Mouse (Mus musculus): Measurements from ENCODE around the gene Mdm1. TPM values are rescaled to one million over a fixed set of nuclear protein-coding genes. Genes with fewer than 3 reads are reported as not detected.
A peak's percentile ranks its signal among the peaks of the same experiment; 100 is the strongest.

The Mdm1 gene
- polyA plus RNA-seq, 1 experiment from 2014 or later = 48.7 TPM

GRCm38 (mm10) chr10:118125236-118125635 lies 16.4 kb upstream of the Mdm1 start:
- WGBS = 91% methylated on average over 7 of the region's 7 CpGs
- no peaks in the 10 kb centered on the region for H3K36me3 ChIP-seq
- no peak overlapping the region for H3K9ac ChIP-seq
- no peak overlapping the region for H3K4me2 ChIP-seq (replicated peaks)
- no peaks in the 10 kb centered on the region for H3K9me3 ChIP-seq
- H3K27me3 ChIP-seq = peaks cover 13% of the 10 kb centered on the region
- no peak overlapping the region for H3K27ac ChIP-seq
- H3K4me1 ChIP-seq = peaks cover 6% of the 10 kb centered on the region; the same call in 1 of the 2 replicates
- no peak for ATAC-seq (ENCODE audit: insufficient number of reproducible peaks, insufficient read depth, low FRiP score, low TSS enrichment)
- H3K4me3 ChIP-seq = no peak overlapping the region

- H3K4me1 ChIP-seq = peaks cover 6% of the 10 kb centered on the region; the same call in 1 of the 2 replicates
- 76% methylated on average over 25 of the region's 25 CpGs for WGBS
- no peak overlapping the region for H3K27ac ChIP-seq
- no peak overlapping the region for H3K4me3 ChIP-seq
- peaks cover 16% of the 10 kb centered on the region for H3K27me3 ChIP-seq
- no peak for ATAC-seq (ENCODE audit: insufficient number of reproducible peaks, insufficient read depth, low FRiP score, low TSS enrichment)
- H3K36me3 ChIP-seq = no peaks in the 10 kb centered on the region
- no peaks in the 10 kb centered on the region for H3K9me3 ChIP-seq
- no peak overlapping the region for H3K9ac ChIP-seq
- H3K4me2 ChIP-seq (replicated peaks) = no peak overlapping the region
These were observed 15.7 kb upstream of the Mdm1 start for GRCm38 (mm10) chr10:118125776-118126445.

GRCm38 (mm10) chr10:118129001-118129682 lies 12.5 kb upstream of the Mdm1 start:
- Histone ChIP-seq H3K36me3 (no peaks in the 10 kb centered on the region), H3K4me2 (replicated peaks) (no peak overlapping the region), H3K9ac (no peak overlapping the region), H3K27ac (no peak overlapping the region), H3K9me3 (no peaks in the 10 kb centered on the region), H3K27me3 (peaks cover 16% of the 10 kb centered on the region), H3K4me3 (no peak overlapping the region), H3K4me1 (no peaks in the 10 kb centered on the region)
- WGBS = 44% methylated on average over 20 of the region's 20 CpGs
- ATAC-seq (ENCODE audit: insufficient number of reproducible peaks, insufficient read depth, low FRiP score, low TSS enrichment) = no peak

GRCm38 (mm10) chr10:118130016-118130415 lies 11.6 kb upstream of the Mdm1 start:
- Histone ChIP-seq H3K4me3 (no peak overlapping the region), H3K27ac (no peak overlapping the region), H3K4me1 (no peaks in the 10 kb centered on the region), H3K9ac (no peak overlapping the region), H3K36me3 (no peaks in the 10 kb centered on the region), H3K27me3 (peaks cover 16% of the 10 kb centered on the region), H3K9me3 (no peaks in the 10 kb centered on the region), H3K4me2 (replicated peaks) (no peak overlapping the region)
- ATAC-seq (ENCODE audit: insufficient number of reproducible peaks, insufficient read depth, low FRiP score, low TSS enrichment) = no peak
- WGBS = 44% methylated on average over 2 of the region's 2 CpGs

- H3K4me2 ChIP-seq (replicated peaks) = peak overlapping the region; percentile 17
These were observed 8.6 kb upstream of the Mdm1 start for GRCm38 (mm10) chr10:118132993-118133392.

GRCm38 (mm10) chr10:118138508-118138907 lies 3.1 kb upstream of the Mdm1 start:
- Histone ChIP-seq H3K27me3 (no peaks in the 10 kb centered on the region), H3K36me3 (no peaks in the 10 kb centered on the region), H3K4me3 (no peak overlapping the region), H3K9ac (no peak overlapping the region), H3K27ac (no peak overlapping the region), H3K9me3 (no peaks in the 10 kb centered on the region), H3K4me2 (replicated peaks) (no peak overlapping the region), H3K4me1 (peaks cover 8% of the 10 kb centered on the region)
- WGBS = 90% methylated on average over 11 of the region's 11 CpGs
- no peak for ATAC-seq (ENCODE audit: insufficient number of reproducible peaks, insufficient read depth, low FRiP score, low TSS enrichment)

More at GRCm38 (mm10) chr10:118132993-118133392, 8.6 kb upstream of the Mdm1 start:
- no peak for ATAC-seq (ENCODE audit: insufficient number of reproducible peaks, insufficient read depth, low FRiP score, low TSS enrichment)
- H3K27ac ChIP-seq = no peak overlapping the region
- peaks cover 16% of the 10 kb centered on the region for H3K27me3 ChIP-seq
- no peak overlapping the region for H3K4me3 ChIP-seq
- no peaks in the 10 kb centered on the region for H3K9me3 ChIP-seq
- no peaks in the 10 kb centered on the region for H3K4me1 ChIP-seq
- WGBS = 71% methylated on average over 6 of the region's 6 CpGs
- H3K9ac ChIP-seq = no peak overlapping the region
- no peaks in the 10 kb centered on the region for H3K36me3 ChIP-seq

GRCm38 (mm10) chr10:118139837-118140570 lies 1.6 kb upstream of the Mdm1 start:
- 81% methylated on average over 8 of the region's 8 CpGs for WGBS
- no peak for ATAC-seq (ENCODE audit: insufficient number of reproducible peaks, insufficient read depth, low FRiP score, low TSS enrichment)
- H3K4me2 ChIP-seq (replicated peaks) = no peak overlapping the region

GRCm38 (mm10) chr10:118141884-118142801 lies 532 bp downstream of the Mdm1 start:
- Histone ChIP-seq H3K27me3 (no peaks in the 10 kb centered on the region), H3K4me2 (replicated peaks) (peak overlapping the region; percentile 67), H3K36me3 (peaks cover 21% of the 10 kb centered on the region), H3K4me1 (peaks cover 9% of the 10 kb centered on the region), H3K27ac (peak overlapping the region; percentile 41; the same call in 1 of the 2 replicates), H3K9ac (peak overlapping the region; percentile 80), H3K9me3 (no peaks in the 10 kb centered on the region), H3K4me3 (peak overlapping the region; percentile 89)
- whole genome bisulfite sequencing = 2% methylated on average over 45 of the region's 53 CpGs
- peak; percentile 76 for ATAC-seq (ENCODE audit: insufficient number of reproducible peaks, insufficient read depth, low FRiP score, low TSS enrichment)

More at GRCm38 (mm10) chr10:118139837-118140570, 1.6 kb upstream of the Mdm1 start:
- Histone ChIP-seq H3K27me3 (no peaks in the 10 kb centered on the region), H3K4me1 (peaks cover 9% of the 10 kb centered on the region), H3K27ac (no peak overlapping the region), H3K9me3 (no peaks in the 10 kb centered on the region), H3K4me3 (no peak overlapping the region), H3K9ac (no peak overlapping the region), H3K36me3 (peaks cover 8% of the 10 kb centered on the region; the same call in 1 of the 2 replicates)

GRCm38 (mm10) chr10:118149381-118149780 lies 7.8 kb downstream of the Mdm1 start:
- Histone ChIP-seq H3K27ac (no peak overlapping the region), H3K9ac (no peak overlapping the region), H3K4me1 (no peaks in the 10 kb centered on the region), H3K4me2 (replicated peaks) (no peak overlapping the region), H3K9me3 (no peaks in the 10 kb centered on the region), H3K4me3 (no peak overlapping the region), H3K27me3 (no peaks in the 10 kb centered on the region), H3K36me3 (peaks cover 52% of the 10 kb centered on the region)
- ATAC-seq (ENCODE audit: insufficient number of reproducible peaks, insufficient read depth, low FRiP score, low TSS enrichment) = no peak
- 77% methylated on average over 5 of the region's 5 CpGs for WGBS

GRCm38 (mm10) chr10:118150866-118151265 lies 9.3 kb downstream of the Mdm1 start:
- peaks cover 53% of the 10 kb centered on the region for H3K36me3 ChIP-seq
- 83% methylated on average over 9 of the region's 9 CpGs for WGBS

GRCm38 (mm10) chr10:118155932-118156331 lies 14.3 kb downstream of the Mdm1 start:
- H3K9ac ChIP-seq = no peak overlapping the region
- H3K27me3 ChIP-seq = no peaks in the 10 kb centered on the region
- no peak for ATAC-seq (ENCODE audit: insufficient number of reproducible peaks, insufficient read depth, low FRiP score, low TSS enrichment)
- H3K4me3 ChIP-seq = no peak overlapping the region
- peaks cover 62% of the 10 kb centered on the region for H3K36me3 ChIP-seq
- H3K4me1 ChIP-seq = no peaks in the 10 kb centered on the region
- H3K27ac ChIP-seq = no peak overlapping the region
- no peaks in the 10 kb centered on the region for H3K9me3 ChIP-seq
- no peak overlapping the region for H3K4me2 ChIP-seq (replicated peaks)

More at GRCm38 (mm10) chr10:118150866-118151265, 9.3 kb downstream of the Mdm1 start:
- H3K4me1 ChIP-seq = no peaks in the 10 kb centered on the region
- no peaks in the 10 kb centered on the region for H3K9me3 ChIP-seq
- no peak overlapping the region for H3K27ac ChIP-seq
- no peak overlapping the region for H3K9ac ChIP-seq
- H3K27me3 ChIP-seq = no peaks in the 10 kb centered on the region
- H3K4me2 ChIP-seq (replicated peaks) = no peak overlapping the region
- H3K4me3 ChIP-seq = no peak overlapping the region
- ATAC-seq (ENCODE audit: insufficient number of reproducible peaks, insufficient read depth, low FRiP score, low TSS enrichment) = no peak

Measured in embryonic facial prominence, embryonic 12.5 days (tissue).